Mouse (Mus musculus): ENCODE measurements around the gene Kazn. TPM values are rescaled to one million over a fixed set of nuclear protein-coding genes. Genes with fewer than 3 reads are reported as not detected.

Kazn gene
- total and polyA plus RNA-seq, 3 experiments: 1.3 to 9.7 (median 4.2) TPM

- Histone ChIP-seq H3K79me2 (replicated peaks; ENCODE audit: control insufficient read depth, extremely low read depth, insufficient read depth, poor library complexity, severe bottlenecking) (no peaks in the 10 kb centered on the region), H3K9me3 (replicated peaks; ENCODE audit: low read length) (peaks cover 12% of the 10 kb centered on the region), H3K36me3 (replicated peaks in 1 of 2; ENCODE audit: control insufficient read depth in 1 of 2, insufficient read depth in 1 of 2, low read length in 1 of 2) (peaks cover 0 to 20% of the 10 kb centered on the region in 2 experiments), H3K9ac (ENCODE audit: insufficient read depth, low read depth) (no peak overlapping the region), H3K4me2 (ENCODE audit: insufficient read depth, low read depth, poor library complexity, severe bottlenecking) (no peak overlapping the region), H3K4me1 (ENCODE audit: control insufficient read depth in 1 of 2, insufficient read depth in 2 of 2) (peaks cover 30 to 61% of the 10 kb centered on the region in 2 experiments), H3K4me3 (replicated peaks in 1 of 3; ENCODE audit: low read depth in 2 of 3, low read length in 2 of 3, poor library complexity in 1 of 3) (no peak overlapping the region), H3K27ac (ENCODE audit: insufficient read depth, low read depth) (peak overlapping the region; percentile 40; the same call in 1 of the 2 replicates), H3K27me3 (replicated peaks) (no peaks in the 10 kb centered on the region)
- TF ChIP-seq ZNF384 (IDR thresholded peaks at IDR 0.05; ENCODE audit: low read depth, low read length) (no peak), SMC3 (IDR thresholded peaks at IDR 0.05; ENCODE audit: low read depth, low read length) (no peak), UBTF (IDR thresholded peaks at IDR 0.05; ENCODE audit: low read depth, low read length) (no peak), MXI1 (IDR thresholded peaks at IDR 0.05; ENCODE audit: low read depth, low read length) (no peak), RCOR1 (conservative IDR thresholded peaks at IDR 0.05; ENCODE audit: low read depth, low read length) (no peak), PAX5 (IDR thresholded peaks at IDR 0.05; ENCODE audit: low read length) (no peak), HCFC1 (IDR thresholded peaks at IDR 0.05; ENCODE audit: low read depth, low read length) (no peak), ZMIZ1 (IDR thresholded peaks at IDR 0.05; ENCODE audit: low read depth, low read length) (no peak), KAT2A (IDR thresholded peaks at IDR 0.05; ENCODE audit: insufficient replicate concordance, low read length) (no peak), POLR2A (IDR thresholded peaks at IDR 0.05; ENCODE audit: low read depth, low read length) (no peak), MAX (IDR thresholded peaks at IDR 0.05; ENCODE audit: low read length) (no peak), IRF4 (IDR thresholded peaks at IDR 0.05; ENCODE audit: low read depth, low read length) (no peak), RAD21 (IDR thresholded peaks at IDR 0.05; ENCODE audit: low read depth, low read length) (no peak), BHLHE40 (IDR thresholded peaks at IDR 0.05; ENCODE audit: low read depth, low read length) (no peak), ETS1 (conservative IDR thresholded peaks at IDR 0.05; ENCODE audit: low read depth, low read length) (no peak), USF1 (IDR thresholded peaks at IDR 0.05; ENCODE audit: low read depth, low read length) (no peak), NELFE (IDR thresholded peaks at IDR 0.05; ENCODE audit: low read depth, low read length) (no peak), JUND (conservative IDR thresholded peaks at IDR 0.05; ENCODE audit: low read depth, low read length) (no peak), GABPA (IDR thresholded peaks at IDR 0.05; ENCODE audit: insufficient replicate concordance, low read depth, low read length) (no peak)
- in situ Hi-C loops (cut with MboI; ENCODE audit: low pct_ligation_motif_present, low pct_unique_long_range_greater_than_20kb, low sequenced_read_pairs): loop anchor here (25.0 kb wide), 2 partner anchors 247 to 1072 kb away; no protein-coding TSS in a partner anchor
- dilution Hi-C loops (cut with MboI; ENCODE audit: extremely low pct_ligation_motif_present, extremely low pct_unique_long_range_greater_than_20kb, low sequenced_read_pairs): no loop called here
- no peak for DNase-seq (ENCODE audit: extremely low read depth)
Observed at GRCm38 (mm10) chr4:142165363-142165762, 73.8 kb downstream of the Kazn start.

- no peak overlapping the region for H3K4me3 ChIP-seq (replicated peaks in 1 of 3; ENCODE audit: low read depth in 2 of 3, low read length in 2 of 3, poor library complexity in 1 of 3)
- peaks cover 0 to 24% of the 10 kb centered on the region in 2 experiments for H3K36me3 ChIP-seq (replicated peaks in 1 of 2; ENCODE audit: control insufficient read depth in 1 of 2, insufficient read depth in 1 of 2, low read length in 1 of 2)
- no peaks in the 10 kb centered on the region for H3K27me3 ChIP-seq (replicated peaks)
- 0 out of 2 replicates have a peak overlapping the region, but pooled peaks have one; percentile 3 for H3K4me2 ChIP-seq (ENCODE audit: insufficient read depth, low read depth, poor library complexity, severe bottlenecking)
- TF ChIP-seq SIN3A (IDR thresholded peaks at IDR 0.05; ENCODE audit: low read length) (no peak), ZC3H11A (IDR thresholded peaks at IDR 0.05; ENCODE audit: low read depth, low read length) (no peak), IRF4 (IDR thresholded peaks at IDR 0.05; ENCODE audit: low read depth, low read length) (no peak), POLR2AphosphoS2 (IDR thresholded peaks at IDR 0.05; ENCODE audit: low read depth, low read length) (no peak), ELF1 (IDR thresholded peaks at IDR 0.05; ENCODE audit: low read depth, low read length) (no peak)
- no peak for DNase-seq (ENCODE audit: extremely low read depth)
- peaks cover 24 to 51% of the 10 kb centered on the region in 2 experiments for H3K4me1 ChIP-seq (ENCODE audit: control insufficient read depth in 1 of 2, insufficient read depth in 2 of 2)
- H3K9ac ChIP-seq (ENCODE audit: insufficient read depth, low read depth): no peak overlapping the region
- no peaks in the 10 kb centered on the region for H3K79me2 ChIP-seq (replicated peaks; ENCODE audit: control insufficient read depth, extremely low read depth, insufficient read depth, poor library complexity, severe bottlenecking)
- dilution Hi-C loops (cut with MboI; ENCODE audit: extremely low pct_ligation_motif_present, extremely low pct_unique_long_range_greater_than_20kb, low sequenced_read_pairs) (no loop called here), in situ Hi-C loops (cut with MboI; ENCODE audit: low pct_ligation_motif_present, low pct_unique_long_range_greater_than_20kb, low sequenced_read_pairs) (loop anchor here (25.0 kb wide), 2 partner anchors 248 to 1073 kb away; no protein-coding TSS in a partner anchor)
- H3K27ac ChIP-seq (ENCODE audit: insufficient read depth, low read depth): no peak overlapping the region; the same call in 1 of the 2 replicates
- H3K9me3 ChIP-seq (replicated peaks; ENCODE audit: low read length): peaks cover 12% of the 10 kb centered on the region
Observed at GRCm38 (mm10) chr4:142164386-142164785, 74.8 kb downstream of the Kazn start.

Data from CH12.LX (cell line).